Mouse (Mus musculus) embryonic facial prominence, embryonic 11.5 days (tissue): ENCODE data around the gene Slc5a3. TPM values are rescaled to one million over a fixed set of nuclear protein-coding genes. Genes with fewer than 3 reads are reported as not detected.
A peak's percentile ranks its signal among the peaks of the same experiment; 100 is the strongest.

Experiments
- ATAC-seq: fragments of 200-750 bp; cut with Nextera tagmentation; replicated peaks from 2 replicates; pipeline ENCODE4 v1.8.0; 2017; ENCODE audit warnings: low read depth; ENCODE audit not compliant: insufficient number of reproducible peaks, low FRiP score, low TSS enrichment
- DNase-seq: peaks from one replicate; pipeline ENCODE4 v3.0.0-alpha.2; 2015; ENCODE audit warnings: low spot score
- H3K27ac ChIP-seq: fragments of 300-500 bp; sonication (generic); replicated peaks from 2 replicates; pipeline ENCODE4 v1.5.1; 2014; ENCODE audit warnings: mild to moderate bottlenecking, low read depth, low read length, control low read depth
- H3K27me3 ChIP-seq: fragments of 300-500 bp; sonication (generic); 2 replicates; pipeline ENCODE4 v1.6.1; 2014; ENCODE audit warnings: mild to moderate bottlenecking, low read length, moderate library complexity, mixed read lengths; ENCODE audit not compliant: control insufficient read depth, insufficient read depth
- H3K36me3 ChIP-seq: fragments of 300-500 bp; sonication (generic); replicated peaks from 2 replicates; pipeline ENCODE4 v1.6.1; 2014; ENCODE audit warnings: low read depth, mild to moderate bottlenecking, low read length, moderate library complexity, mixed read lengths; ENCODE audit not compliant: control insufficient read depth, insufficient read depth
- H3K4me1 ChIP-seq: fragments of 300-500 bp; sonication (generic); 2 replicates; pipeline ENCODE4 v1.6.1; 2014; ENCODE audit warnings: low read length, mixed read lengths; ENCODE audit not compliant: control insufficient read depth, insufficient read depth
- H3K4me2 ChIP-seq: fragments of 300-500 bp; sonication (generic); 2 replicates; pipeline ENCODE4 v1.6.1; 2014; ENCODE audit warnings: low read depth, mild to moderate bottlenecking, control low read depth, low read length, moderate library complexity
- H3K4me3 ChIP-seq: fragments of 300-500 bp; sonication (generic); 2 replicates; pipeline ENCODE4 v1.5.1; 2014; ENCODE audit warnings: low read depth, low read length, control low read depth
- H3K9ac ChIP-seq: fragments of 300-500 bp; sonication (generic); replicated peaks from 2 replicates; pipeline ENCODE4 v1.6.1; 2014; ENCODE audit warnings: mild to moderate bottlenecking, control low read depth, low read length
- H3K9me3 ChIP-seq: fragments of 300-500 bp; sonication (generic); replicated peaks from 2 replicates; pipeline ENCODE4 v1.6.1; 2016; ENCODE audit warnings: mild to moderate bottlenecking, low read length, inconsistent platforms, mixed read lengths; ENCODE audit not compliant: control insufficient read depth
- WGBS: fragments of 180-500 bp; shearing (Covaris S2); extraction: QIAGEN DNeasy Blood & Tissue Kit; methylation state at CpG from one replicate; pipeline ENCODE4 v1.1.7; 2014; 5-methylcytosine and 5-hydroxymethylcytosine counted together
- polyA plus RNA-seq: library from polyadenylated mRNA; unstranded; fragments of >200 nt; fragmentation: Nextera tagmentation; extraction: Ambion mirVana; gene quantifications from 2 replicates; pipeline ENCODE4 v1.2.1, GENCODE M21; 2014

Gene Slc5a3
- polyA plus RNA-seq = 12.4 and 12.6 TPM in 2 replicates

DNA sequence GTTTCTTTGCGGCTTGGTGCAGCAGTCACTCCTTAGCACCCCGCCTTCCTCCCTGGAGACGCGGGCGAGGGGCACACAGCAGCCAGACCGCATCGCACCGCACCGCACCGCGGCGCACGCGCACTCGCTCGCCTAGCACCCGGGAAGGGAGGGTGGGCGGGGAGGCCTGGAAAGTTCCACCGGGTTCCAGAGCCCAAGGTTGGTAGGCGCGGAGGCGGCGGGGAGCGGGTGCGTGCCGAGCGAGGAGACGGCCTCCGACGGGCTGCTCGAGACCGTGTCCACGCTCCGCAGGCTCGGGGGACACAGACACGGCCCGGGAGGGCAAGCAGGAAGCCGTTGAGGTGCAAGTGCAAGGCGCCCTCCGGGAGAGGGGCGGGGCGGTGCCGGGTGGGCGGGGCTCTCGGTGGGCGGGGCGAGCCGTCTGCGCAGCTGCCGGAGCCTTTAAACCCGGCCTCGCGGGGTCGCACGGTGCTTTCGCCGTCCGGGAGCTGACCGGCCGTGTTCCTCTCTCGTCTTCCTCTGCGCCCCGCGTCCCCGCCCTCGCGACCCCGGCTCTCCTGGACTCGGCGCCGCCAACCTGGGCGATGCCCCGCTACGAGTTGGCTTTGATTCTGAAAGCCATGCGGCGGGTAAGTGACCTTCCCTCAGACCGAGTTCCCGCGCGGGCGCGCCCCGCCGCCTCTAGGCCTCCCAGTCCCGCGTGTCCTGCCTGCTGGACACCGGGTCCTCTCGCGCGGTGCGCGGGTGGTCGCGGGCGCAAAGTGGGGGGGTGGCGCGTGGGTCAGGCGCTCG lies at the start of gene Slc5a3, which contains the start of the genes Mrps6 and Gm49711:
TSS of gene Slc5a3 (plus strand) at position 471 of the 792 bp plus-strand sequence.
TSS of gene Mrps6 (plus strand) at position 419 of the 792 bp plus-strand sequence.
TSS of gene Gm49711 (plus strand) at position 465 of the 792 bp plus-strand sequence.
- H3K9me3 ChIP-seq = no peaks in the 10 kb centered on the region; the same call in 1 of the 2 replicates
- no peak within 1 kb of the TSS; the same call in 1 of the 2 replicates for H3K27ac ChIP-seq
- H3K36me3 ChIP-seq = no peaks in the 10 kb centered on the region; the same call in 1 of the 2 replicates
- ATAC-seq (peak; percentile 83), DNase-seq (peak; percentile 85)
- no peaks in the 10 kb centered on the region for H3K4me1 ChIP-seq
- peak within 1 kb of the TSS; percentile 96 for H3K4me3 ChIP-seq
- peak within 1 kb of the TSS; percentile 84 for H3K9ac ChIP-seq
- WGBS = under 1% methylated on average over 88 of the region's 99 CpGs
- H3K27me3 ChIP-seq = no peaks in the 10 kb centered on the region
- H3K4me2 ChIP-seq = peak within 1 kb of the TSS; percentile 88

GRCm38 (mm10) chr16:92009586-92009985 lies 48.5 kb upstream of the Slc5a3 start:
- no peaks in the 10 kb centered on the region for H3K27me3 ChIP-seq
- DNase-seq (no peak), ATAC-seq (no peak)
- H3K4me2 ChIP-seq = no peak overlapping the region
- no peak overlapping the region for H3K27ac ChIP-seq
- H3K9me3 ChIP-seq = no peaks in the 10 kb centered on the region
- H3K4me1 ChIP-seq = no peaks in the 10 kb centered on the region
- no peaks in the 10 kb centered on the region for H3K36me3 ChIP-seq
- no peak overlapping the region for H3K4me3 ChIP-seq
- H3K9ac ChIP-seq = no peak overlapping the region
- 95% methylated on average over 2 of the region's 2 CpGs for WGBS

DNA sequence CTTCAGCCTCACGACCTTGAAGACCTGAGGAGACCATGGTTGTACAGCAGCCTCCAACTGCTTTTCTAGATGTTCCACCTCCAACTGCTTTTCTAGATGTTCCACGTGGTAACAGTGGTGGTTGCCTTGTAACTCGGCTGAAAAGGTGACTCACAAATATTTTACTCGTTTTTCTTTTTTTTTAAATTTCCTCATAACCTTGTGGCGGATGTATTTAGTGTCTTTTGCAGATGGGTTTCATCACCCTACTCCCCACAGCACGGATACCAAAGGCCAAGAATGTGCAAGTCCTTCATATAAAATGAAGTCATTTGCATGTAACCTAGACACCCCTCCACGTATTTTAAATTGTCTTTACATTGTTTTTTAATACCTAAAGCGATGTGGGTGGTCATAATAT lies 41.3 kb upstream of the Slc5a3 start:
- Histone ChIP-seq H3K9me3 (no peaks in the 10 kb centered on the region), H3K27ac (no peak overlapping the region), H3K9ac (no peak overlapping the region), H3K27me3 (no peaks in the 10 kb centered on the region), H3K36me3 (no peaks in the 10 kb centered on the region), H3K4me2 (no peak overlapping the region), H3K4me1 (no peaks in the 10 kb centered on the region), H3K4me3 (no peak overlapping the region)
- ATAC-seq (no peak), DNase-seq (no peak)
- WGBS = 84% methylated on average over 8 of the region's 8 CpGs

DNA sequence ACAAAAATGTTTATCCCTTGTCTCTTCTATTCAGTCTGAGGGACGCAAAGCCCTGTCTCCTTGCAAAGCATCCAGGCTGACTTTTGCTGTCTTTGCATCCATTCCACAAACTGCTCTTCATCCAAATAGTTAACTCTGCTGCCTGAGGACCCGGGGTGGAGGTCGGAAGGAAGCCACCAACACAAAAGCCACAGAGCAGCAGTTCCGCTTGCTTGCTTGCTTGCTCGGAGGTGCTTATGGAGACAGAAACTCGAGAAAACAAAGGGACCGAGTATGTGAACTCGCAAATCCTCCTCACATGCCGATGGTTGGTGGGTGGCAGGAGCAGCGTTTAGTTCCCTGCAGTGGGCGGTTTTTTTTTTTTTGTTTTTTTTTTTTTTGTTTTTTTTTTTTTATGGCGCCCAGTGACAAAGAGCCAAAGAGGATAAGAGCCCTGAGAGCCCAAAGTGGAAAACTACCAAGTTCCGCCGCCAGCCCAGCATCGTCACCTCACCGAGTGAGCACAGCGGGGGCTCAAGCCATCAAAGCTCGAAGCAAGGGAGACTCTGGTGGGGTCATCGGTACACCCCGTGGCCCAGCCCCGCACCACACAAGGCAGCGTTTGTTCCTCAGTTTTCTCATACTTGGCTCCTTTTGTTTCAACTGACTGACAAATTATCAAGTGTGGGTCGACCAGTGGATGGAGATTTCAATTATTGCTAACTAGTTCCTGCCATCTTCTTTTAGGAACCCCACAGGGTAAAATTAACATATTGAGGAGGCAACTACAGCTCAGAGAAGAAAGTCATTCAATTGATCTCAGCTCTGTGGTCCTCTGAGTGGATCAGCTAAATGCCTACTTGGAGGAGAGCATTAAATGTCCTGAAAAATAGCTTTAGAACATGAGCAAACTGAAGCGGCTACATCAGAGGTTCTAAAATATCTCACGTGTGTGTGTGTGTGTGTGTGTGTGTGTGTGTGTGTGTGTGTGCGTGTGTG lies 38.7 kb upstream of the Slc5a3 start:
- 10% methylated on average over 26 of the region's 26 CpGs for WGBS
- H3K4me3 ChIP-seq = peak overlapping the region; percentile 18
- peak; percentile 71; the same call in 1 of the 2 replicates for ATAC-seq
- no peaks in the 10 kb centered on the region for H3K9me3 ChIP-seq
- H3K27me3 ChIP-seq = no peaks in the 10 kb centered on the region
- H3K4me2 ChIP-seq = peak overlapping the region; percentile 36
- H3K27ac ChIP-seq = no peak overlapping the region
- DNase-seq = peak; percentile 62
- H3K9ac ChIP-seq = peak overlapping the region; percentile 66
- no peaks in the 10 kb centered on the region for H3K36me3 ChIP-seq
- H3K4me1 ChIP-seq = no peaks in the 10 kb centered on the region

DNA sequence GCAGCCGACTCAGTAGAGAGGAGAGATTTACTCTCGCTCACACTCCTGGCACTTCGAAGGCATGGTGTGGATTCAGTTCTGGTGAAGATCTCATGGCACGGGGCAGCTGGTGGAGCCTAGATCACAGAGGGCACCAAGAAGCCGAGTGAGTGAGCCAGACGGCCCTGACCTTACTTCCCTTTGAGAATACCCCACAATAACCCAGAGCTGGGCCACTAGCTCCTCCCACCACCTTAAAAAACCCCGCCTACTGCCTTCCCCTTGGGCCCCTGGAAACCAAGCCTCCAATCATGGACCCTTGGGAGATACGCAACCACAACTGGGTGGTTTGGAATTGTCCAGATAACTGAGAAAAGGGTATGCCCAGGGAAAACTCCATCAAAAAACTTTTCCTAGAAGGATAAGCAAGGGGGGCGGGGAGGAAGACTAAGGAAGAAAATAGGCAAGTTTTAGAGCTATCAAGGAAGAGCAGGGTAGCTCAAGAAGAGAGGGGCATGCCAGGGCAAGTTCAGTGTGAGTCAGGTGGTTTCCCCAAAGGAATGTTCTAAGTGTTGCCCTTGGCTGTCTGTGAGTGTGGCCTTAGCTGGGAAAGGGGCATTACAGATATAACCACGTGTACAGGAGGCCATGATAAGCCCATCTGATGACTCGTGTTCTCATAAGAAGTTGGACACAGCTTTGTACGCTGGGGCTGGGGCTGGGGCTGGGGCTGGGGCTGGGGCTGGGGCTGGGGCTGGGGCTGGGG lies 36.3 kb upstream of the Slc5a3 start:
- Histone ChIP-seq H3K27ac (no peak overlapping the region), H3K9ac (no peak overlapping the region), H3K4me2 (no peak overlapping the region), H3K27me3 (no peaks in the 10 kb centered on the region), H3K9me3 (no peaks in the 10 kb centered on the region), H3K36me3 (no peaks in the 10 kb centered on the region), H3K4me1 (no peaks in the 10 kb centered on the region), H3K4me3 (no peak overlapping the region)
- DNase-seq = no peak
- WGBS = 81% methylated on average over 12 of the region's 12 CpGs
- ATAC-seq = no peak

- Histone ChIP-seq H3K4me2 (no peak overlapping the region), H3K27ac (no peak overlapping the region), H3K9ac (no peak overlapping the region), H3K4me1 (no peaks in the 10 kb centered on the region), H3K4me3 (no peak overlapping the region), H3K27me3 (no peaks in the 10 kb centered on the region), H3K9me3 (no peaks in the 10 kb centered on the region), H3K36me3 (no peaks in the 10 kb centered on the region)
- DNase-seq (no peak), ATAC-seq (no peak)
- 59% methylated on average over 20 of the region's 20 CpGs for WGBS
Measured at GRCm38 (mm10) chr16:92022494-92023283, 35.4 kb upstream of the Slc5a3 start.

DNA sequence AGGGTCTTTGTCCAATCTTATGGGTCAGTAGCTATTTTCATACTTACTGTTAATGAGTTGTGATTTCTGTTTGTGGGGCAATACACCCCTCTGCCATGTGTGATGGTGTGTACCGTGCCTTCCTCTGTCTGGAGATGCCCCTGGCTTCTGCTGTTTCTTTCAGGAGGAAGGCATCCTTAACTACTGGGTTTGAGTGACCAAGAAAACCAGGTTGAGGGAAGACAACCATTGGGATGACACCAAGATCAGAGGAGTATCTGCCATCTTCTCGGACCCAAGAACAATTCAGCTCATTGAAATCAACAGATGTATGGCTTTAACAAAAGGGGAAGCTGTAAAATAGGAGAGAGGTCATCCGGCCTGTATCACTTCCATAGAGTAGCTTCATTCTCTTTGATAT lies 24.8 kb upstream of the Slc5a3 start:
- 88% methylated on average over 3 of the region's 3 CpGs for WGBS
- Histone ChIP-seq H3K27me3 (no peaks in the 10 kb centered on the region), H3K9ac (no peak overlapping the region), H3K4me2 (no peak overlapping the region), H3K9me3 (no peaks in the 10 kb centered on the region), H3K4me3 (no peak overlapping the region), H3K27ac (no peak overlapping the region), H3K4me1 (no peaks in the 10 kb centered on the region), H3K36me3 (no peaks in the 10 kb centered on the region; the same call in 1 of the 2 replicates)
- no peak for ATAC-seq
- DNase-seq = no peak
